Mouse (Mus musculus) heart, postnatal 0 days (tissue): ENCODE data around the gene Galnt17. TPM values are rescaled to one million over a fixed set of nuclear protein-coding genes. Genes with fewer than 3 reads are reported as not detected.

ENCODE experiments used
- ATAC-seq: fragments of 200-750 bp; cut with Nextera tagmentation; 2 replicates; pipeline ENCODE4 v1.8.0; 2017; ENCODE audit warnings: low read depth, moderate number of reproducible peaks, moderate library complexity; ENCODE audit not compliant: insufficient read depth
- DNase-seq: peaks from one replicate; pipeline ENCODE4 v3.0.0-alpha.2; 2016; ENCODE audit warnings: low spot score
- H3K27ac ChIP-seq: fragments of 300-500 bp; sonication (generic); 2 replicates; pipeline ENCODE4 v1.5.1; 2014; ENCODE audit warnings: low read depth, mild to moderate bottlenecking
- H3K27me3 ChIP-seq: fragments of 300-500 bp; sonication (generic); 2 replicates; pipeline ENCODE4 v1.6.1; 2014; ENCODE audit warnings: low read length, mixed read lengths; ENCODE audit not compliant: control insufficient read depth, insufficient read depth
- H3K36me3 ChIP-seq: fragments of 300-500 bp; sonication (generic); replicated peaks from 2 replicates; pipeline ENCODE4 v1.6.1; 2014; ENCODE audit warnings: low read length, mixed read lengths; ENCODE audit not compliant: control insufficient read depth, insufficient read depth
- H3K4me1 ChIP-seq: fragments of 300-500 bp; sonication (generic); 2 replicates; pipeline ENCODE4 v1.6.1; 2014; ENCODE audit warnings: antibody characterized with exemption; ENCODE audit not compliant: control insufficient read depth, insufficient read depth
- H3K4me2 ChIP-seq: fragments of 300-500 bp; sonication (generic); 2 replicates; pipeline ENCODE4 v1.6.1; 2014; ENCODE audit warnings: low read depth, mild to moderate bottlenecking, low read length, moderate library complexity
- H3K4me3 ChIP-seq: fragments of 300-500 bp; sonication (generic); 2 replicates; pipeline ENCODE4 v1.5.1; 2014; ENCODE audit warnings: low read depth, low read length
- H3K9ac ChIP-seq: fragments of 300-500 bp; sonication (generic); replicated peaks from 2 replicates; pipeline ENCODE4 v1.6.1; 2014; ENCODE audit warnings: low read depth, low read length, mixed read lengths
- H3K9me3 ChIP-seq: fragments of 300-500 bp; sonication (generic); replicated peaks from 2 replicates; pipeline ENCODE4 v1.6.1; 2016; ENCODE audit warnings: low read length; ENCODE audit not compliant: control insufficient read depth
- CTCF ChIP-seq: IDR thresholded peaks from 2 replicates; pipeline ENCODE4 v1.5.1; 2016; ENCODE audit warnings: antibody characterized with exemption, control low read depth, low read depth
- EP300 ChIP-seq: IDR thresholded peaks from 2 replicates; pipeline ENCODE4 v1.6.1; 2016; ENCODE audit warnings: antibody characterized with exemption, low read depth
- WGBS: fragments of 180-500 bp; shearing (Covaris S2); extraction: QIAGEN DNeasy Blood & Tissue Kit; methylation state at CpG from one replicate; pipeline ENCODE4 v1.1.7; 2014; 5-methylcytosine and 5-hydroxymethylcytosine counted together
- polyA plus RNA-seq: library from polyadenylated mRNA; unstranded; fragments of >200 nt; fragmentation: Nextera tagmentation; extraction: Ambion mirVana; gene quantifications from 2 replicates; pipeline ENCODE4 v1.2.1, GENCODE M21; 2015
- total RNA-seq: library from RNA; depleted of rRNA; stranded (reverse); fragments of >200 nt; gene quantifications from 2 replicates; pipeline ENCODE4 v1.2.3, GENCODE M21; 2014; ENCODE audit warnings: low replicate concordance

Gene Galnt17
- total and polyA plus RNA-seq, 2 experiments from 2014 or later: 0.30 to 3.2 TPM

DNA sequence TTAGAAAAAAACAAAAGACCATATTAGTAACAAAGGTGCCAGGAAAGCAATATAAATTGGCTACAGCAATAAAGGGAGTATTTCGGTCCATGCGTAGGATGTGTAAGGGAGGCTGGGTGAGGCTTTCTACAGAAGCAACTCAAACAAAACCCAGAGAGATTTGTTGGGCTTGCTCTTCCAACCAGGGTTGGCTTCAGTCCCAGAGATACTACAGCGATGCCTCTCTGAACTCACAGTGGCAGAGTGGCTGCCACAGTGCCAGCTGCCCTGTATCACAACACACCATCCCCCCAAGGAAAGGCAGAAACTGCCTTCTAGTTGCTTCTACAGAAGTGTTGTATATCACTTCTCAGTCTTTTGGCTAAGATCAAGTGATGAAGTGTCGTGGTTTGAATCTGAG lies 66.6 kb downstream of the Galnt17 start:
- Histone ChIP-seq H3K9ac (no peak overlapping the region), H3K4me3 (no peak overlapping the region), H3K4me1 (peaks cover 4% of the 10 kb centered on the region; the same call in 1 of the 2 replicates), H3K9me3 (0 out of 2 replicates have a peak, but pooled peaks cover 5% of the 10 kb centered on the region), H3K27me3 (no peaks in the 10 kb centered on the region), H3K4me2 (no peak overlapping the region), H3K36me3 (no peaks in the 10 kb centered on the region), H3K27ac (no peak overlapping the region)
- ATAC-seq: no peak
- no peak for TF ChIP-seq CTCF
- DNase-seq: no peak
- WGBS: 41% methylated on average over 4 of the region's 4 CpGs

DNA sequence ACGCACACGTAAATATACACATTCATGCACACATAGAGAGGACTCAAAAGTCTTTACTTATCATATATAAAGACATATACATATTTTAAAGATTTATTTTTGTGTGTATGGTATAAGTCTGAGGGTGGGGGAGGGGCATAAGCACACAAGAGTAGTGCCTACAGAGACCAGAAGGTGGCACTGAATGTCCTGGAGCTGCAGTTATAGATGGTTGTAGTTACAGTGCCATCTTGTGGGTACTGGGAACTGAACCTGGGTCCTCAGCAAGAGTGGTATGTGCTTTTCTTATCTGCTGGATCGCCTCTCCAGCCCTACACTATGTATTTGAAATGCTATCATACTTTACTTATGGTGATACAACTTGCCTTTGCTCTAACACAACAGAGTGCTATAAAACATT lies 68.5 kb downstream of the Galnt17 start:
- ATAC-seq (no peak), DNase-seq (no peak)
- Histone ChIP-seq H3K27me3 (no peaks in the 10 kb centered on the region), H3K4me2 (no peak overlapping the region), H3K4me1 (peaks cover 4% of the 10 kb centered on the region; the same call in 1 of the 2 replicates), H3K9ac (no peak overlapping the region), H3K9me3 (0 out of 2 replicates have a peak, but pooled peaks cover 5% of the 10 kb centered on the region), H3K36me3 (no peaks in the 10 kb centered on the region), H3K27ac (no peak overlapping the region), H3K4me3 (no peak overlapping the region)
- TF ChIP-seq CTCF (no peak), EP300 (no peak)
- 88% methylated on average over 3 of the region's 3 CpGs for WGBS

DNA sequence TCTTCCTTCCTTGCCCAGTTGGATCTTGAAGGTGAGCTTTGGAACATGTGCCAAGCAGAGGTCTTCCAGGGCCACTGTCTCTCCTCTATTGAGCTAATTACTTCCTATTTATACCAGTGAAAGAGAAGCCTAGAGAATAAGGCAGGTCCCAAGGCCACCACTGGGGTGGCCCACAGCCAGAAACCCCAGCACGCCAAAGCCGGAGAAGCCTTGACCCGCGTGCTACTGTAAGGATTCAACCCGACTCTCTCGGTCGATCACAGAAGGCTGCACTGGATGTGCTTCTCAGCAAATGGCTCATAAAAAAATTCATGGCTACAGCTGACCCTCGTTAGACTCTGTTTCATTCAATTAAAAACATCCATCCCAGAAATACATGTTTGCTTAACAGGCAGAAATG lies 71.4 kb downstream of the Galnt17 start:
- Histone ChIP-seq H3K4me1 (peaks cover under 1% of the 10 kb centered on the region; the same call in 1 of the 2 replicates), H3K4me3 (no peak overlapping the region), H3K27ac (no peak overlapping the region), H3K36me3 (no peaks in the 10 kb centered on the region), H3K9me3 (0 out of 2 replicates have a peak, but pooled peaks cover 5% of the 10 kb centered on the region), H3K27me3 (no peaks in the 10 kb centered on the region), H3K9ac (no peak overlapping the region), H3K4me2 (no peak overlapping the region)
- ATAC-seq (no peak), DNase-seq (no peak)
- no peak for TF ChIP-seq EP300
- 89% methylated on average over 8 of the region's 8 CpGs for WGBS

DNA sequence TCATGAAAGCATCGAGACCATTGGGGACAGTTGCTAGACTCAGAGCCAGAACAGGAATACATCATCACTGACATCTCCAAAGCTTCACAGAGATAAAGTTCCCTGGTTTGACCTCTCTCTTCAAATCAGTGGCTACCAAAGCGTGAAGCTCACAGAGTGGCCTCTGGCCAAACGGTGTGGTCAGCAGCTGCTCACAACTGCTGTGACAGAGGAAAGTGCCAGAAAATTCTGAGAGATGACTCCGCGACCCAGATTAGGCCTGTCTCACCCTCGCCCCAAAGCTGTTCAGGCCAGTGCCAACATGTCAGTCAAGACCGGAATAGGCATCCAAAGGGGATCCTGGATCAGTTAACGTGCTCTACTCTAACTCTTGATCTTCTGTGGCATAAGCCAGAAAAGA lies 74.5 kb downstream of the Galnt17 start:
- Histone ChIP-seq H3K36me3 (no peaks in the 10 kb centered on the region), H3K27me3 (no peaks in the 10 kb centered on the region), H3K9me3 (no peaks in the 10 kb centered on the region), H3K9ac (no peak overlapping the region), H3K4me1 (peaks cover 19% of the 10 kb centered on the region), H3K4me3 (no peak overlapping the region), H3K27ac (no peak overlapping the region), H3K4me2 (no peak overlapping the region)
- ATAC-seq (no peak), DNase-seq (no peak)
- WGBS: 65% methylated on average over 8 of the region's 8 CpGs
- TF ChIP-seq CTCF (no peak), EP300 (no peak)

DNA sequence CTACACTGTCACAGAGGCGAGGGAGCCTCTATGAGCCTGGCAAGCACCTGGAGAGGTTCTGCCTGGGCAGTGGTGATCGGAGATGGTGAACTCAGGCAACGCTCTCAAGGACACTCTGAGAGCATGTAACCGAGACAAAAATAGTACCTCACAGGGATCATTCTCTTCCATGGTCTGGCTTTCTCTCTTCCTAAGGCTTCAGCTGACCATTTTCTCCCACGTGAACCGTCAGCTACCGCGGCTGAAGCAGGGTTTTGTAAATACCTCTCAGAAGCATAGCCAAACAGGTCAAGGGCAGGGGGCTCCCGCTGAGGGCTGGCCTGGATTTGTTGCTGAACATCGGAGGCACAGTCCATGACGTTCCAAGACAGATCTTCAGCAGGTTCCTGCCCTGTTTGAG lies 77.2 kb downstream of the Galnt17 start:
- H3K9ac ChIP-seq: no peak overlapping the region
- H3K27ac ChIP-seq: peak overlapping the region; percentile 83
- H3K36me3 ChIP-seq: no peaks in the 10 kb centered on the region
- WGBS: 33% methylated on average over 11 of the region's 11 CpGs
- no peaks in the 10 kb centered on the region for H3K27me3 ChIP-seq
- H3K4me2 ChIP-seq: no peak overlapping the region
- TF ChIP-seq CTCF (no peak), EP300 (no peak)
- H3K9me3 ChIP-seq: no peaks in the 10 kb centered on the region
- H3K4me1 ChIP-seq: peaks cover 19% of the 10 kb centered on the region
- H3K4me3 ChIP-seq: no peak overlapping the region
- ATAC-seq (peak; percentile 75), DNase-seq (peak; percentile 72)

DNA sequence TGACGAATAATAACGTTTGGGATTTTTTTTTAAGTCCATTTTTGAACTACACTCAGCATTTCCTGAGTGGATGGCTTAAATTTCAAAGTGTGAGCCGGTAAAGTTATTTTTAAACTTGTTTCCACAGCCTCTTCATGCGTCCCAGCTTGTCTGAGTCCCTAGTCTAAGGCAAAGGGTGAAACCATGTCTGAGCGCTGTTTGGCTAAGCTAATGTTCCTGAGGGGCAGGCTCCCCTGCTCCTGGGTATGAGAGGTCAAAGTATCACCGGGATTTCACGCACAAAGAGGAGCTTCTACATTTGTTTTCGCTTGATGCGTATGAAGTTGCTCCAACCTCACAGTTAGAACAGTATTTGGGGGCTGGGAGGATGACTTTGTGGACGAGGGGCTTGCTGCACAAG lies 78.6 kb downstream of the Galnt17 start:
- no peaks in the 10 kb centered on the region for H3K36me3 ChIP-seq
- ATAC-seq (peak; percentile 62; the same call in 1 of the 2 replicates), DNase-seq (peak; percentile 45)
- 48% methylated on average over 10 of the region's 10 CpGs for WGBS
- H3K4me1 ChIP-seq: peaks cover 19% of the 10 kb centered on the region
- TF ChIP-seq CTCF (no peak), EP300 (no peak)
- H3K9me3 ChIP-seq: no peaks in the 10 kb centered on the region
- H3K9ac ChIP-seq: no peak overlapping the region
- H3K27me3 ChIP-seq: no peaks in the 10 kb centered on the region
- H3K27ac ChIP-seq: peak overlapping the region; percentile 79
- H3K4me3 ChIP-seq: no peak overlapping the region
- H3K4me2 ChIP-seq: no peak overlapping the region
